Mouse (Mus musculus): ENCODE data around the gene Rhag. TPM values are rescaled to one million over a fixed set of nuclear protein-coding genes. Genes with fewer than 3 reads are reported as not detected.

Gene Rhag
- total and polyA plus RNA-seq, 2 experiments from 2014 or later = not detected

GRCm38 (mm10) chr17:40823817-40824216 is 12.9 kb downstream of the Rhag start:
- Histone ChIP-seq H3K36me3 (ENCODE audit: insufficient read depth, low read length) (no peaks in the 10 kb centered on the region), H3K4me2 (ENCODE audit: low read depth, low read length) (no peak overlapping the region), H3K4me1 (ENCODE audit: insufficient read depth, low read length) (no peaks in the 10 kb centered on the region), H3K27ac (no peak overlapping the region), H3K4me3 (ENCODE audit: low read length) (no peak overlapping the region), H3K9me3 (ENCODE audit: low read length) (no peaks in the 10 kb centered on the region), H3K9ac (replicated peaks; ENCODE audit: low read length) (no peak overlapping the region), H3K27me3 (ENCODE audit: insufficient read depth, low read length) (no peaks in the 10 kb centered on the region)
- 25% methylated on average over 4 of the region's 4 CpGs for WGBS
- TF ChIP-seq CTCF (IDR thresholded peaks at IDR 0.05; ENCODE audit: low read depth) = peak; percentile 64
- ATAC-seq (no peak), DNase-seq (ENCODE audit: low spot score) (peak; percentile 58)

DNA sequence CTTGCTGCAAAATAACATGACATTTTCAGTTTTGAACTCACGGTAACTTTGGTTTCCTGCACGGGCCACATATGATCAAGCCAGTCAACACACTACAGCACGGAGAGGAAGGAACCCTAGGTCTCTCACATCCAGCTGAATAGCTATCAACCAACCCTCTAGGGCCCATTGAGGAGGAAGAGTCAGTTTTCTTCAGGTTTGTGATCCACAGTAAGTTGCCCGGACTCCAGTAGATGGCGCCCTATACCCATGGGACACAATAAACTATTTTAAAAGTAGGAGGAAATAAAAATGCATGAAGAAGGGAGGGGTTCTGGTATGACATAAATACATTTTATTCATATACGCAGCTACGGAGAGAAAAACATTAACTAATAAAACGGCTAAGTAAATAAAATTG is 13.6 kb downstream of the Rhag start:
- H3K9me3 ChIP-seq (ENCODE audit: low read length) = no peaks in the 10 kb centered on the region
- no peaks in the 10 kb centered on the region for H3K4me1 ChIP-seq (ENCODE audit: insufficient read depth, low read length)
- H3K4me3 ChIP-seq (ENCODE audit: low read length) = no peak overlapping the region
- H3K4me2 ChIP-seq (ENCODE audit: low read depth, low read length) = no peak overlapping the region
- WGBS = 58% methylated on average over 8 of the region's 8 CpGs
- no peaks in the 10 kb centered on the region for H3K27me3 ChIP-seq (ENCODE audit: insufficient read depth, low read length)
- no peaks in the 10 kb centered on the region for H3K36me3 ChIP-seq (ENCODE audit: insufficient read depth, low read length)
- DNase-seq (ENCODE audit: low spot score) (peak; percentile 55), ATAC-seq (no peak)
- peak; percentile 62 for TF ChIP-seq CTCF (IDR thresholded peaks at IDR 0.05; ENCODE audit: low read depth)
- H3K9ac ChIP-seq (replicated peaks; ENCODE audit: low read length) = no peak overlapping the region
- no peak overlapping the region for H3K27ac ChIP-seq

- Histone ChIP-seq H3K27ac (no peak overlapping the region), H3K4me2 (ENCODE audit: low read depth, low read length) (no peak overlapping the region), H3K9ac (replicated peaks; ENCODE audit: low read length) (no peak overlapping the region), H3K36me3 (ENCODE audit: insufficient read depth, low read length) (no peaks in the 10 kb centered on the region), H3K9me3 (ENCODE audit: low read length) (no peaks in the 10 kb centered on the region), H3K4me1 (ENCODE audit: insufficient read depth, low read length) (no peaks in the 10 kb centered on the region), H3K4me3 (ENCODE audit: low read length) (no peak overlapping the region), H3K27me3 (ENCODE audit: insufficient read depth, low read length) (no peaks in the 10 kb centered on the region)
- 57% methylated on average over 2 of the region's 2 CpGs for WGBS
- DNase-seq (ENCODE audit: low spot score) = no peak
- peak; percentile 28; the same call in 1 of the 2 replicates for TF ChIP-seq CTCF (IDR thresholded peaks at IDR 0.05; ENCODE audit: low read depth)
- no peak for ATAC-seq
Measured at GRCm38 (mm10) chr17:40831870-40832269, 20.9 kb downstream of the Rhag start.

DNA sequence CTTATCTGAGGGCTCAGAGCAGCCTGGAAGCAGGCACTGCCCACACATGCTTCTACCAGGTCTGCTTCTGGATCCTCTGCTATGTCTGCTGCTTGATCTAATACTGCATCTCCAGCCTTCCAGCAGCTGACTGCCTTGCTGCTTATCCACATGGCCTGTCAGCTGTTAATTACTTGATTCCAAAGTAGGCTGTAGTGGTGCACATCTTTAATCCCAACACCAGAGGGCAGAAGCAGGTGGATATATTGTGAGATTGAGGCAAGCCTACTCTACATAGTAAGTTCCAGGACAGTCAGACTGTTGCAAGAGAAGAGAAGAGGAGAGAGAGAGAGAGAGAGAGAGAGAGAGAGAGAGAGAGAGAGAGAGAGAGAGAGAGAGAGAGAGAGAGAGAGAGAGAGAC is 26.4 kb downstream of the Rhag start:
- Histone ChIP-seq H3K36me3 (ENCODE audit: insufficient read depth, low read length) (no peaks in the 10 kb centered on the region), H3K9me3 (ENCODE audit: low read length) (no peaks in the 10 kb centered on the region), H3K27ac (no peak overlapping the region), H3K4me1 (ENCODE audit: insufficient read depth, low read length) (no peaks in the 10 kb centered on the region), H3K4me2 (ENCODE audit: low read depth, low read length) (no peak overlapping the region), H3K4me3 (ENCODE audit: low read length) (no peak overlapping the region), H3K9ac (replicated peaks; ENCODE audit: low read length) (no peak overlapping the region), H3K27me3 (ENCODE audit: insufficient read depth, low read length) (no peaks in the 10 kb centered on the region)
- DNase-seq (ENCODE audit: low spot score) (peak; percentile 53), ATAC-seq (peak; percentile 66)
- peak; percentile 59 for TF ChIP-seq CTCF (IDR thresholded peaks at IDR 0.05; ENCODE audit: low read depth)

DNA sequence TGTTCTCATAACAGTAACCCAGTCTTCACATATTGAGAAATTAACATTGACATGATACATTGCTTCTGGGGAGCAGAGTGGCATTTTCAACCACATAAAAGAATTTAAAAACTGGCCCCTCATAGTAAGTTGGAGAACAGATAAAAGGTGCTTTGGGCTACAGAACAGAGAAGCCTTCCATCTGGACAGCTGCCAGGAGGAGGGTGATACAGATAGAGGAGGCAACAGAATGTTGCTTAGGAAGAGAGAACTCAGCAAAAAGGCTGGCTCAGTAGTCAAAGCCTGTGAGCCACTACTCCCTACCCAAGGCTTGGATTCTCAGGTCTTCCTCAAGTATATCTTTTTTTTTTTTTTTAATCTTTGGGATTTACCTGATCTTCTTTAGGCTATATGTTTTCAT is 44.1 kb downstream of the Rhag start:
- Histone ChIP-seq H3K4me2 (ENCODE audit: low read depth, low read length) (no peak overlapping the region), H3K27ac (no peak overlapping the region), H3K9ac (replicated peaks; ENCODE audit: low read length) (no peak overlapping the region), H3K4me3 (ENCODE audit: low read length) (no peak overlapping the region), H3K4me1 (ENCODE audit: insufficient read depth, low read length) (no peaks in the 10 kb centered on the region), H3K9me3 (ENCODE audit: low read length) (no peaks in the 10 kb centered on the region), H3K36me3 (ENCODE audit: insufficient read depth, low read length) (no peaks in the 10 kb centered on the region), H3K27me3 (ENCODE audit: insufficient read depth, low read length) (no peaks in the 10 kb centered on the region)
- ATAC-seq = no peak
- no peak for TF ChIP-seq CTCF (IDR thresholded peaks at IDR 0.05; ENCODE audit: low read depth)
- DNase-seq (ENCODE audit: low spot score) = peak; percentile 1

DNA sequence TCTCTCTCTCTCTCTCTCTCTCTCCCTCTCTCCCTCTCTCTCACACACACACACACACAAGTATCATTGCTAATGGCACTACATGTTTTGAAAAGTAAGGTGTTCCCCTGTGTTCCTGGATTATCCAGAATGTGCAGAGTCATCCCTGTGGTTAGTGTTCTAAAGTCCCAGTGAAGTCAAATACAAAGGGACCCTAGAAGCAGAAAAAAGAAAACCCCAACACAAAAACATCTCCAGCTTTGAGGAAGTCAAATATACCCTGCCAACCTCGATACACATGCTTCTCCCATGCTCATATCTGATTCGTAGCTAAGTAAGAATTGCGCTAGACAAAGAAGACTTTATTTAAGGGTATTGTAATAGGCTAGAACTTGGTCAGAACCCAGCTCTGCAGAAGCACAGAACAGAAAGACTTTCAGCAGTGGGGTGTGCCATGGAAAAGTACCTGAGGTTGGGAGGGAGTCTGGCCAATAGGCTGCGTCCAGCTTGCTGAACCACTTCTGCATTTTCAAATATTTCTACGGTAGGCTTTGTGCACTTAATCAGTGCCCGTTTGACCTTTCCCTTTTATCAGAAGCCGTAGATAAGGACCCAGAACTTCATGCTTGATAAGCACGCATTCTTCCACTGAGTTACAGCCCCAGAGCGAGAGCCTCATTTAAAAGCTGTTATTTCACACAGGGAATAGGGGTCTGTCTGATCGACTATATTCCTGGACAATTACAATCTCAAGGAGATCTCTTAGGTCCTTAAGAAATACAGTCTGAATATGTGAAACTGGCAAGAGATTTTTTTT is 58.2 kb downstream of the Rhag start:
- ATAC-seq = no peak
- Histone ChIP-seq H3K4me1 (ENCODE audit: insufficient read depth, low read length) (no peaks in the 10 kb centered on the region), H3K27me3 (ENCODE audit: insufficient read depth, low read length) (no peaks in the 10 kb centered on the region), H3K27ac (no peak overlapping the region), H3K4me2 (ENCODE audit: low read depth, low read length) (no peak overlapping the region), H3K9ac (replicated peaks; ENCODE audit: low read length) (no peak overlapping the region), H3K4me3 (ENCODE audit: low read length) (no peak overlapping the region), H3K36me3 (ENCODE audit: insufficient read depth, low read length) (no peaks in the 10 kb centered on the region), H3K9me3 (ENCODE audit: low read length) (no peaks in the 10 kb centered on the region)
- no peak for DNase-seq (ENCODE audit: low spot score)
- TF ChIP-seq CTCF (IDR thresholded peaks at IDR 0.05; ENCODE audit: low read depth) = no peak
- 73% methylated on average over 10 of the region's 10 CpGs for WGBS

DNA sequence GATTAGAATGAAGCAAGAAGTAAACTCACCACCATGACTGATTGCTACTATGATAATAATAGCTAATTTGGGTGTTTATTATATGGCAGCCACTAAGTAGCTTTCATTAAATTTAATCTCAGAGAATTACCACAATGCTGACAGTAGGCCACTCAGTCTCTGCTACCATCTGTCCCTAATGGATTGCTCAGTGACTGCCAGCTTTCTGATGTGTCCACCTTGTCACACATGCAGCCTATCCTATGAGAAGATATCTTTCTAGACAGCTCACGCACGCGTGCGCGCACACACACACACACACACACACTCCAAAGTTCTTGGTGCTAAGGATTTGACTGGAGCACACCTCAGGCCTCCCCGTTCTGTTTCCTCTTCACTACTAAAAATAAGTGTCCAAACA is 61.7 kb downstream of the Rhag start:
- WGBS = 93% methylated on average over 6 of the region's 6 CpGs
- Histone ChIP-seq H3K27me3 (ENCODE audit: insufficient read depth, low read length) (no peaks in the 10 kb centered on the region), H3K9ac (replicated peaks; ENCODE audit: low read length) (no peak overlapping the region), H3K4me3 (ENCODE audit: low read length) (no peak overlapping the region), H3K4me2 (ENCODE audit: low read depth, low read length) (no peak overlapping the region), H3K36me3 (ENCODE audit: insufficient read depth, low read length) (no peaks in the 10 kb centered on the region), H3K27ac (no peak overlapping the region), H3K9me3 (ENCODE audit: low read length) (no peaks in the 10 kb centered on the region), H3K4me1 (ENCODE audit: insufficient read depth, low read length) (no peaks in the 10 kb centered on the region)
- TF ChIP-seq CTCF (IDR thresholded peaks at IDR 0.05; ENCODE audit: low read depth) = no peak
- no peak for DNase-seq (ENCODE audit: low spot score)
- ATAC-seq = 0 out of 2 replicates have a peak, but pooled peaks have one; percentile 55
